Mouse (Mus musculus) bone marrow macrophage, adult 2 months (primary cell): ENCODE data around the gene Sdhc.

Experiments
- CTCF ChIP-seq: IDR thresholded peaks from 2 replicates; pipeline ENCODE4 v1.5.1; 2012; ENCODE audit warnings: low read depth, mild to moderate bottlenecking, low read length, moderate library complexity
- POLR2A ChIP-seq: IDR thresholded peaks from 2 replicates; pipeline ENCODE4 v1.6.1; 2012; ENCODE audit warnings: mild to moderate bottlenecking, low read depth, low read length, borderline replicate concordance

- TF ChIP-seq CTCF (no peak), POLR2A (no peak)
These were observed 12.1 kb upstream of the Sdhc start for GRCm38 (mm10) chr1:171162526-171162925.
